Mouse (Mus musculus) heart, embryonic 12.5 days (tissue): Measurements from ENCODE around the gene Slc22a2. TPM values are rescaled to one million over a fixed set of nuclear protein-coding genes. Genes with fewer than 3 reads are reported as not detected.

ENCODE experiments used
- ATAC-seq: fragments of 200-750 bp; cut with Nextera tagmentation; 2 replicates; pipeline ENCODE4 v1.8.0; 2017; ENCODE audit warnings: moderate TSS enrichment, moderate library complexity; ENCODE audit not compliant: insufficient number of reproducible peaks, low FRiP score
- H3K27ac ChIP-seq: fragments of 300-500 bp; sonication (generic); 2 replicates; pipeline ENCODE4 v1.5.1; 2016; ENCODE audit warnings: mild to moderate bottlenecking, moderate library complexity; ENCODE audit not compliant: poor library complexity, severe bottlenecking
- H3K27me3 ChIP-seq: fragments of 300-500 bp; sonication (generic); replicated peaks from 2 replicates; pipeline ENCODE4 v1.6.1; 2016; ENCODE audit warnings: mild to moderate bottlenecking, moderate library complexity
- H3K36me3 ChIP-seq: fragments of 300-500 bp; sonication (generic); 2 replicates; pipeline ENCODE4 v1.6.1; 2016; ENCODE audit warnings: mild to moderate bottlenecking, moderate library complexity
- H3K4me1 ChIP-seq: fragments of 300-500 bp; sonication (generic); replicated peaks from 2 replicates; pipeline ENCODE4 v1.6.1; 2016; ENCODE audit warnings: mild to moderate bottlenecking
- H3K4me2 ChIP-seq: fragments of 300-500 bp; sonication (generic); 2 replicates; pipeline ENCODE4 v1.6.1; 2016; ENCODE audit warnings: mild to moderate bottlenecking, moderate library complexity
- H3K4me3 ChIP-seq: fragments of 300-500 bp; sonication (generic); 2 replicates; pipeline ENCODE4 v1.5.1; 2016; ENCODE audit warnings: mild to moderate bottlenecking
- H3K9ac ChIP-seq: fragments of 300-500 bp; sonication (generic); 2 replicates; pipeline ENCODE4 v1.6.1; 2016; ENCODE audit warnings: mild to moderate bottlenecking, moderate library complexity
- H3K9me3 ChIP-seq: fragments of 300-500 bp; sonication (generic); replicated peaks from 2 replicates; pipeline ENCODE4 v1.6.1; 2016; ENCODE audit warnings: mild to moderate bottlenecking, moderate library complexity
- WGBS: fragments of 180-500 bp; shearing (Covaris S2); methylation state at CpG from one replicate; pipeline ENCODE4 v1.1.7; 2016; 5-methylcytosine and 5-hydroxymethylcytosine counted together
- polyA plus RNA-seq: library from polyadenylated mRNA; unstranded; fragments of >200 nt; fragmentation: Nextera tagmentation; extraction: Ambion mirVana; gene quantifications from 2 replicates; pipeline ENCODE4 v1.2.1, GENCODE M21; 2016

Slc22a2 gene
- polyA plus RNA-seq, 1 experiment from 2014 or later: not detected

GRCm38 (mm10) chr17:12588801-12589247 lies 4.9 kb downstream of the Slc22a2 start:
- no peak overlapping the region for H3K27ac ChIP-seq
- ATAC-seq: no peak
- no peak overlapping the region for H3K9ac ChIP-seq
- H3K4me3 ChIP-seq: no peak overlapping the region
- peaks cover 3% of the 10 kb centered on the region for H3K4me1 ChIP-seq
- H3K9me3 ChIP-seq: peaks cover 5% of the 10 kb centered on the region
- H3K4me2 ChIP-seq: no peak overlapping the region
- 71% methylated on average over 9 of the region's 9 CpGs for WGBS
- peaks cover 7% of the 10 kb centered on the region for H3K27me3 ChIP-seq
- no peaks in the 10 kb centered on the region for H3K36me3 ChIP-seq

GRCm38 (mm10) chr17:12590911-12591625 lies 7.1 kb downstream of the Slc22a2 start:
- Histone ChIP-seq H3K27me3 (no peaks in the 10 kb centered on the region; the same call in 1 of the 2 replicates), H3K27ac (no peak overlapping the region), H3K4me3 (no peak overlapping the region), H3K36me3 (no peaks in the 10 kb centered on the region), H3K4me2 (no peak overlapping the region), H3K4me1 (no peaks in the 10 kb centered on the region), H3K9ac (no peak overlapping the region), H3K9me3 (peaks cover 5% of the 10 kb centered on the region)
- 87% methylated on average over 4 of the region's 4 CpGs for whole genome bisulfite sequencing
- ATAC-seq: no peak

GRCm38 (mm10) chr17:12595846-12596515 lies 12.0 kb downstream of the Slc22a2 start:
- H3K4me2 ChIP-seq: no peak overlapping the region
- no peak for ATAC-seq
- H3K27ac ChIP-seq: no peak overlapping the region
- no peaks in the 10 kb centered on the region for H3K36me3 ChIP-seq
- H3K9ac ChIP-seq: no peak overlapping the region
- whole genome bisulfite sequencing: 74% methylated on average over 12 of the region's 13 CpGs
- H3K4me3 ChIP-seq: no peak overlapping the region
- H3K27me3 ChIP-seq: no peaks in the 10 kb centered on the region
- H3K4me1 ChIP-seq: no peaks in the 10 kb centered on the region
- peaks cover 15% of the 10 kb centered on the region for H3K9me3 ChIP-seq

GRCm38 (mm10) chr17:12606634-12607033 lies 22.7 kb downstream of the Slc22a2 start:
- Histone ChIP-seq H3K4me3 (no peak overlapping the region), H3K4me1 (no peaks in the 10 kb centered on the region), H3K27ac (no peak overlapping the region), H3K4me2 (no peak overlapping the region), H3K9me3 (no peaks in the 10 kb centered on the region), H3K36me3 (no peaks in the 10 kb centered on the region), H3K9ac (no peak overlapping the region), H3K27me3 (no peaks in the 10 kb centered on the region)
- no peak for ATAC-seq
- WGBS: 6% methylated on average over 1 of the region's 1 CpGs

- ATAC-seq: no peak
Observed at GRCm38 (mm10) chr17:12607202-12607601, 23.3 kb downstream of the Slc22a2 start.

GRCm38 (mm10) chr17:12614511-12615385 lies 30.8 kb downstream of the Slc22a2 start:
- no peak for ATAC-seq
- no peak overlapping the region for H3K27ac ChIP-seq
- H3K4me3 ChIP-seq: no peak overlapping the region
- no peak overlapping the region for H3K9ac ChIP-seq
- 81% methylated on average over 15 of the region's 15 CpGs for WGBS
- no peaks in the 10 kb centered on the region for H3K36me3 ChIP-seq
- no peaks in the 10 kb centered on the region for H3K27me3 ChIP-seq
- no peaks in the 10 kb centered on the region for H3K9me3 ChIP-seq
- H3K4me2 ChIP-seq: no peak overlapping the region
- H3K4me1 ChIP-seq: no peaks in the 10 kb centered on the region

More at GRCm38 (mm10) chr17:12607202-12607601, 23.3 kb downstream of the Slc22a2 start:
- Histone ChIP-seq H3K27ac (no peak overlapping the region), H3K36me3 (no peaks in the 10 kb centered on the region), H3K4me2 (no peak overlapping the region), H3K4me1 (no peaks in the 10 kb centered on the region), H3K9me3 (no peaks in the 10 kb centered on the region), H3K9ac (no peak overlapping the region), H3K27me3 (no peaks in the 10 kb centered on the region), H3K4me3 (no peak overlapping the region)

- Histone ChIP-seq H3K4me1 (no peaks in the 10 kb centered on the region), H3K4me2 (no peak overlapping the region), H3K4me3 (no peak overlapping the region), H3K36me3 (no peaks in the 10 kb centered on the region), H3K9me3 (no peaks in the 10 kb centered on the region), H3K27ac (no peak overlapping the region), H3K9ac (no peak overlapping the region), H3K27me3 (no peaks in the 10 kb centered on the region)
- ATAC-seq: no peak
- WGBS: 52% methylated on average over 4 of the region's 4 CpGs
Observed at GRCm38 (mm10) chr17:12615429-12615828, 31.5 kb downstream of the Slc22a2 start.

GRCm38 (mm10) chr17:12619641-12620040 lies 35.7 kb downstream of the Slc22a2 start:
- 78% methylated on average over 2 of the region's 2 CpGs for whole genome bisulfite sequencing
- H3K4me1 ChIP-seq: no peaks in the 10 kb centered on the region
- H3K27me3 ChIP-seq: no peaks in the 10 kb centered on the region
- H3K9me3 ChIP-seq: peaks cover 7% of the 10 kb centered on the region
- no peak overlapping the region for H3K4me2 ChIP-seq
- no peak overlapping the region for H3K9ac ChIP-seq
- H3K36me3 ChIP-seq: no peaks in the 10 kb centered on the region
- H3K27ac ChIP-seq: no peak overlapping the region
- ATAC-seq: no peak
- no peak overlapping the region for H3K4me3 ChIP-seq

GRCm38 (mm10) chr17:12627983-12628382 lies 44.1 kb downstream of the Slc22a2 start:
- H3K9me3 ChIP-seq: peaks cover 21% of the 10 kb centered on the region
- WGBS: 81% methylated on average over 4 of the region's 4 CpGs
- no peaks in the 10 kb centered on the region for H3K36me3 ChIP-seq
- H3K4me3 ChIP-seq: no peak overlapping the region
- H3K9ac ChIP-seq: no peak overlapping the region
- no peaks in the 10 kb centered on the region for H3K27me3 ChIP-seq
- H3K4me2 ChIP-seq: no peak overlapping the region
- no peak for ATAC-seq
- H3K4me1 ChIP-seq: peaks cover 19% of the 10 kb centered on the region
- no peak overlapping the region for H3K27ac ChIP-seq

- Histone ChIP-seq H3K27ac (no peak overlapping the region), H3K9ac (no peak overlapping the region)
- 45% methylated on average over 6 of the region's 6 CpGs for WGBS
Observed at GRCm38 (mm10) chr17:12630976-12631730, 47.2 kb downstream of the Slc22a2 start.

More at GRCm38 (mm10) chr17:12630976-12631730, 47.2 kb downstream of the Slc22a2 start:
- Histone ChIP-seq H3K4me1 (peaks cover 19% of the 10 kb centered on the region), H3K36me3 (no peaks in the 10 kb centered on the region), H3K4me2 (no peak overlapping the region), H3K9me3 (0 out of 2 replicates have a peak, but pooled peaks cover under 1% of the 10 kb centered on the region), H3K4me3 (no peak overlapping the region), H3K27me3 (0 out of 2 replicates have a peak, but pooled peaks cover 8% of the 10 kb centered on the region)
- no peak for ATAC-seq
